Mouse (Mus musculus) heart, embryonic 11.5 days (tissue): ENCODE measurements around the gene Trim80. TPM values are rescaled to one million over a fixed set of nuclear protein-coding genes. Genes with fewer than 3 reads are reported as not detected.
"Not testable (repeated sequence)": the region's sequence is repeated elsewhere in the genome, so short reads cannot be mapped to it uniquely, and the experiment has no call there.

Source experiments
- ATAC-seq: fragments of 200-750 bp; cut with Nextera tagmentation; replicated peaks from 2 replicates; pipeline ENCODE4 v1.8.0; 2017; ENCODE audit warnings: moderate library complexity; ENCODE audit not compliant: insufficient number of reproducible peaks, low FRiP score, low TSS enrichment
- H3K27ac ChIP-seq: fragments of 300-500 bp; sonication (generic); 2 replicates; pipeline ENCODE4 v1.5.1; 2014; ENCODE audit warnings: mild to moderate bottlenecking, low read depth, low read length
- H3K27me3 ChIP-seq: fragments of 300-500 bp; sonication (generic); 2 replicates; pipeline ENCODE4 v1.6.1; 2014; ENCODE audit warnings: mild to moderate bottlenecking, low read length, mixed read lengths; ENCODE audit not compliant: control insufficient read depth, insufficient read depth
- H3K36me3 ChIP-seq: fragments of 300-500 bp; sonication (generic); 2 replicates; pipeline ENCODE4 v1.6.1; 2014; ENCODE audit warnings: mild to moderate bottlenecking, low read length, moderate library complexity, mixed read lengths; ENCODE audit not compliant: control insufficient read depth, insufficient read depth
- H3K4me1 ChIP-seq: fragments of 300-500 bp; sonication (generic); 2 replicates; pipeline ENCODE4 v1.6.1; 2014; ENCODE audit warnings: low read length; ENCODE audit not compliant: control insufficient read depth, insufficient read depth
- H3K4me2 ChIP-seq: fragments of 300-500 bp; sonication (generic); 2 replicates; pipeline ENCODE4 v1.6.1; 2014; ENCODE audit warnings: mild to moderate bottlenecking, moderate library complexity
- H3K4me3 ChIP-seq: fragments of 300-500 bp; sonication (generic); 2 replicates; pipeline ENCODE4 v1.5.1; 2014; ENCODE audit warnings: low read depth, low read length
- H3K9ac ChIP-seq: fragments of 300-500 bp; sonication (generic); 2 replicates; pipeline ENCODE4 v1.6.1; 2014; ENCODE audit warnings: mild to moderate bottlenecking, low read depth, low read length, moderate library complexity
- H3K9me3 ChIP-seq: fragments of 300-500 bp; sonication (generic); replicated peaks from 2 replicates; pipeline ENCODE4 v1.6.1; 2016; ENCODE audit warnings: low read length; ENCODE audit not compliant: control insufficient read depth
- WGBS: fragments of 180-500 bp; shearing (Covaris S2); extraction: QIAGEN DNeasy Blood & Tissue Kit; methylation state at CpG from one replicate; pipeline ENCODE4 v1.1.7; 2014; ENCODE audit not compliant: insufficient replicate concordance; 5-methylcytosine and 5-hydroxymethylcytosine counted together
- microRNA-seq: library from miRNA; unstranded; fragments of <30 nt; microRNA quantifications from one replicate; pipeline ENCODE4, GENCODE M21; 2016; ENCODE audit warnings: borderline number of aligned reads
- polyA plus RNA-seq: library from polyadenylated mRNA; unstranded; fragments of >200 nt; fragmentation: Nextera tagmentation; extraction: Ambion mirVana; gene quantifications from 2 replicates; pipeline ENCODE4 v1.2.1, GENCODE M21; 2014

The Trim80 gene
- polyA plus RNA-seq, 1 experiment from 2014 or later = 0.26 TPM

GRCm38 (mm10) chr11:115488551-115489104 is 48.3 kb downstream of the Trim80 start:
- no peak for ATAC-seq
- Histone ChIP-seq H3K9me3 (no peaks in the 10 kb centered on the region), H3K4me2 (no peak overlapping the region), H3K36me3 (0 out of 2 replicates have a peak, but pooled peaks cover 3% of the 10 kb centered on the region), H3K9ac (no peak overlapping the region), H3K4me3 (no peak overlapping the region), H3K4me1 (peaks cover 6% of the 10 kb centered on the region), H3K27ac (no peak overlapping the region), H3K27me3 (no peaks in the 10 kb centered on the region)
- WGBS = 69% methylated on average over 19 of the region's 19 CpGs

DNA sequence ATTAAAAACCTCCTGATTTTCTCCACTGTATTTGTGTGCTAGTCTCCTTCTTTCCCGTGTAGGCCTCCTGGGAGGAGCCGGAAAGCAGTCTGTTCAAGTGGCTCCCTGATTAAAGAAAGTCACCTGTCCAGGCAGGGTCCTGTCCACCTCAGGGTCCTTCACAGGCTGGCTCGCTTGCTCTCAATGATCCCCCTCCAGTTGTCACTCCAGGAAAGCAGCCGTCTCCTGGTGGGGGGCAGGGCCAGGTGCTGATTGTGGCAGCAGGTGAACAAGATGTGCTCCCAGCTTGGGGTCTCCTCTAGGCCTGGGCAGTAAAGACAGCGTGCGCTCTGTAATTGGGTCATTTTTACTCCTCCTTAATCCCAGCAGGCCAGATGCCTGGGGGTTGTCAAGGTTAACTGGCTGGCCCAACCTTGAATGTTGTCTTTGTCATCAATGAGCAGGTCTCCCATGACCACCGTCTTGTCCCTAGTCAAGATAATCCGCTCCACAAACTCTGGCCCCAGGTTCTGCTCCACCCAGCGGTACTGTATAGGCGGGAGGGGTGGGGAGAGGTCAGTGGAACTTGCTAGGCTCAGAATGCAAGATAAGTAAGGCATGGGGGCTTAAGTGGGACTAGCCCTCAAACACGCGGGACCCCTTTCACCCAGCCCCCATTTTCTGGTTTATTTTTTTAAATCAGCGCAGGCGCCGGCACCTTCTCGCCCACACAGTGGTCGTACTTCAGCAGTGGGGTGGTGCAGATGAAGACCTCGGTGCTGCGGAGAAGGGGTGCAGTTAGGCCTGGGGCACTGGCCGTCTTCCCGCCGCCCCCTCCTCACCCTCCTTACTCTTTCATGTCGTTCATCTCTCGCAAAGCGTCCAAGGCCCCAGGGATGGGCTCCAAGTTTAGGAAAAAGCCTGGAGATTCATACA is 50.4 kb downstream of the Trim80 start:
- Histone ChIP-seq H3K4me3 (peak overlapping the region; percentile 64), H3K27ac (no peak overlapping the region), H3K4me1 (no peaks in the 10 kb centered on the region), H3K27me3 (no peaks in the 10 kb centered on the region), H3K36me3 (0 out of 2 replicates have a peak, but pooled peaks cover 3% of the 10 kb centered on the region), H3K9ac (peak overlapping the region; percentile 77), H3K4me2 (peak overlapping the region; percentile 81), H3K9me3 (no peaks in the 10 kb centered on the region)
- 0 out of 2 replicates have a peak, but pooled peaks have one; percentile 43 for ATAC-seq
- WGBS = 25% methylated on average over 25 of the region's 25 CpGs

GRCm38 (mm10) chr11:115491356-115492083 is 51.2 kb downstream of the Trim80 start, which contains the start of gene Nt5c:
Gene Nt5c, minus strand, starts transcription at chr11:115491862.
- Histone ChIP-seq H3K27me3 (no peaks in the 10 kb centered on the region), H3K9ac (peak within 1 kb of the TSS; percentile 77), H3K9me3 (no peaks in the 10 kb centered on the region), H3K4me2 (peak within 1 kb of the TSS; percentile 81), H3K4me1 (no peaks in the 10 kb centered on the region), H3K36me3 (0 out of 2 replicates have a peak, but pooled peaks cover 3% of the 10 kb centered on the region), H3K27ac (peak within 1 kb of the TSS; percentile 62), H3K4me3 (peak within 1 kb of the TSS; percentile 64)
- peak; percentile 83 for ATAC-seq
- under 1% methylated on average over 43 of the region's 43 CpGs for WGBS

DNA sequence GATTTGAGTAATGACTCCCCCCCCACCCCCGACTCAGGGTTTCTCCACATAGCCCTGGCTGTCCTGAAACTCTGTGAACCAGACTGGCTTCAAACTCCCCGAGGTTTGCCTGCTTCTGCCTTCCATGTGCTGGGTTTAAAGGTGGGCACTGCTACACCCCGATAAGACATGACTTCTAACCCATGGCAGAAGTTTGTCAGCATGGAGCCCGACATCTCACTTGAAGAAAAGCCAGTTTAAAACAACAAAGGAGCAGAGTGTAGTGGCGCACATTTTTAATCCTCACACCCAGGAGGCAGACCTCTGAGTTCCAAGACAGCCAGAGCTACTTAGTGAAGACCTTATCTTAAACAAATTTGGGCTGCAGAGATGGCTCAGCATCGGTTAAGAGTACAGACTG is 52.0 kb downstream of the Trim80 start:
- no peak for ATAC-seq

DNA sequence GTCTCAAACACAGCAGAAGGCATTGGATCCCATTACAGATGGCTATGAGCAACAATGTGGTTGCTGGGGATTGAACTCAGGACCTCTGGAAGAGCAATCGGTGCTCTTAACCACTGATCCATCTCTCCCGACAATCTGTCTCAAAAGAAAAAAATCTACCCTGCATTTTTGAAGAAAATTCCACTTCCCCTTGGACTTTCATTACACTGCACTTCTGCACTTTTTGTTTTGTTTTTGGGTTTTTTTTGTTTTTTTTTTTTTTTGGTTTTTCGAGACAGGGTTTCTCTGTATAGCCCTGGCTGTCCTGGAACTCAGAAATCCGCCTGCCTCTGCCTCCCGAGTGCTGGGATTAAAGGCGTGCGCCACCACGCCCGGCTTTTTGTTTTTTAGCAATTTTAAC is 56.2 kb downstream of the Trim80 start:
- H3K36me3 ChIP-seq = peaks cover 25% of the 10 kb centered on the region
- not testable (repeated sequence) for H3K9me3 ChIP-seq, H3K9ac ChIP-seq, H3K27me3 ChIP-seq, H3K4me2 ChIP-seq, H3K4me1 ChIP-seq, ATAC-seq, H3K27ac ChIP-seq, H3K4me3 ChIP-seq
- 88% methylated on average over 9 of the region's 9 CpGs for WGBS

More for the DNA sequence above, 52.0 kb downstream of the Trim80 start:
- H3K36me3 ChIP-seq = peaks cover 6% of the 10 kb centered on the region; the same call in 1 of the 2 replicates
- 32% methylated on average over 6 of the region's 6 CpGs for WGBS
- H3K27ac ChIP-seq = no peak overlapping the region
- peak overlapping the region; percentile 64 for H3K4me3 ChIP-seq
- H3K4me1 ChIP-seq = no peaks in the 10 kb centered on the region
- no peaks in the 10 kb centered on the region for H3K9me3 ChIP-seq
- H3K9ac ChIP-seq = no peak overlapping the region
- no peaks in the 10 kb centered on the region for H3K27me3 ChIP-seq
- peak overlapping the region; percentile 81 for H3K4me2 ChIP-seq

Small RNAs within 50 kb of the gene (microRNA-seq; reads per million reads assigned to microRNA genes)
- gene Mir3968 = 0.88 reads per million, percentile 11 among the genes with 10 or more reads in this experiment

Other genes with a start within 250 kb of the Trim80 start
- 0.13 TPM in 1 of 2 replicates, not detected in the other for gene Grin2c, start 173.3 kb upstream of the Trim80 start, polyA plus RNA-seq
- gene Fdxr, start 163.5 kb upstream of the Trim80 start, polyA plus RNA-seq = 10.0 and 12.0 TPM in 2 replicates
- gene Fads6, start 142.9 kb upstream of the Trim80 start, polyA plus RNA-seq = 0.89 and 1.2 TPM in 2 replicates
- gene Otop2, start 133.4 kb upstream of the Trim80 start, polyA plus RNA-seq = not detected in 2 replicates
- 0.06 and 0.17 TPM in 2 replicates for gene Ush1g, start 118.5 kb upstream of the Trim80 start, polyA plus RNA-seq
- gene Otop3, start 105.8 kb upstream of the Trim80 start, polyA plus RNA-seq = not detected in 2 replicates
- gene Hid1, start 72.8 kb upstream of the Trim80 start, polyA plus RNA-seq = 6.2 and 7.8 TPM in 2 replicates
- 6.2 and 7.8 TPM in 2 replicates for gene Cdr2l, start 58.6 kb upstream of the Trim80 start, polyA plus RNA-seq
- 163 and 177 TPM in 2 replicates for gene Mrpl58, start 36.8 kb upstream of the Trim80 start, polyA plus RNA-seq
- gene Atp5h, start 20.6 kb upstream of the Trim80 start, polyA plus RNA-seq = 1,505 and 1,518 TPM in 2 replicates
- gene Kctd2, start 20.4 kb upstream of the Trim80 start, polyA plus RNA-seq = 12.0 and 12.7 TPM in 2 replicates
- not detected in 2 replicates for gene Slc16a5, start 21.9 kb downstream of the Trim80 start, polyA plus RNA-seq
- 5.1 and 5.7 TPM in 2 replicates for gene Armc7, start 35.1 kb downstream of the Trim80 start, polyA plus RNA-seq
- gene Nt5c, start 51.3 kb downstream of the Trim80 start, polyA plus RNA-seq = 70.5 and 76.3 TPM in 2 replicates
- gene Jpt1, start 73.8 kb downstream of the Trim80 start, polyA plus RNA-seq = 434 and 457 TPM in 2 replicates
- gene Sumo2, start 95.7 kb downstream of the Trim80 start, polyA plus RNA-seq = 702 and 712 TPM in 2 replicates
- 131 and 133 TPM in 2 replicates for gene Nup85, start 123.9 kb downstream of the Trim80 start, polyA plus RNA-seq
- gene Mrps7, start 163.4 kb downstream of the Trim80 start, polyA plus RNA-seq = 97.7 and 104 TPM in 2 replicates
- gene Gga3, start 163.5 kb downstream of the Trim80 start, polyA plus RNA-seq = 17.9 and 21.0 TPM in 2 replicates
- gene Mif4gd, start 172.4 kb downstream of the Trim80 start, polyA plus RNA-seq = 22.7 TPM in 2 replicates
- gene Slc25a19, start 187.8 kb downstream of the Trim80 start, polyA plus RNA-seq = 35.6 and 35.7 TPM in 2 replicates